ENCODE assay signal across 2 mouse cellular contexts in genomic region chr8:119404648-119405047, GRCm38 (mm10).
TF ChIP-seq lines count a peak whose summit lies in the region.

No protein-coding gene starts in this region.

TF ChIP-seq in CH12.LX, 34 proteins besides CTCF, POLR2A, EP300 and RAD21:
- TF ChIP-seq ZNF384 (IDR thresholded peaks at IDR 0.05; ENCODE audit: low read depth, low read length), result no peak
- TF ChIP-seq KAT2A (IDR thresholded peaks at IDR 0.05; ENCODE audit: insufficient replicate concordance, low read length), result no peak
- no peak for TF ChIP-seq HCFC1 (IDR thresholded peaks at IDR 0.05; ENCODE audit: low read depth, low read length)
- TF ChIP-seq SMC3 (IDR thresholded peaks at IDR 0.05; ENCODE audit: low read depth, low read length), result no peak
- no peak for TF ChIP-seq CHD1 (IDR thresholded peaks at IDR 0.05; ENCODE audit: low read depth, low read length)
- TF ChIP-seq CHD2 (IDR thresholded peaks at IDR 0.05; ENCODE audit: low read length), result no peak
- TF ChIP-seq SIN3A (IDR thresholded peaks at IDR 0.05; ENCODE audit: low read length), result no peak
- no peak for TF ChIP-seq PAX5 (IDR thresholded peaks at IDR 0.05; ENCODE audit: low read length)
- no peak for TF ChIP-seq JUND (conservative IDR thresholded peaks at IDR 0.05; ENCODE audit: low read depth, low read length)
- no peak for TF ChIP-seq MYC (IDR thresholded peaks at IDR 0.05; ENCODE audit: low read depth, low read length)
- TF ChIP-seq TCF12 (IDR thresholded peaks at IDR 0.05; ENCODE audit: low read depth, low read length), result no peak
- TF ChIP-seq ELF1 (IDR thresholded peaks at IDR 0.05; ENCODE audit: low read depth, low read length), result no peak
- no peak for TF ChIP-seq NELFE (IDR thresholded peaks at IDR 0.05; ENCODE audit: low read depth, low read length)
- no peak for TF ChIP-seq MAZ (IDR thresholded peaks at IDR 0.05; ENCODE audit: low read depth, low read length)
- no peak for TF ChIP-seq POLR2AphosphoS2 (IDR thresholded peaks at IDR 0.05; ENCODE audit: low read depth, low read length)
TF ChIP-seq in CH12.LX: peak in this region for 0.

TF ChIP-seq in MEL, 35 proteins besides CTCF, POLR2A, EP300 and RAD21:
- TF ChIP-seq POLR2AphosphoS5 (IDR thresholded peaks at IDR 0.05; ENCODE audit: borderline replicate concordance, low read depth, low read length), result peak; percentile 71; the same call in 1 of the 2 replicates
- TF ChIP-seq ZKSCAN1 (IDR thresholded peaks at IDR 0.05; ENCODE audit: low read depth, low read length), result no peak
